Mouse (Mus musculus): ENCODE data around the gene Syt8. TPM values are rescaled to one million over a fixed set of nuclear protein-coding genes. Genes with fewer than 3 reads are reported as not detected.

Gene Syt8
- polyA plus RNA-seq, 1 experiment from 2014 or later: 0.41 TPM

- Histone ChIP-seq H3K4me2 (peak overlapping the region; percentile 55), H3K4me1 (peaks cover 99% of the 10 kb centered on the region), H3K9ac (peak overlapping the region; percentile 81), H3K4me3 (no peak overlapping the region), H3K36me3 (no peaks in the 10 kb centered on the region), H3K9me3 (no peaks in the 10 kb centered on the region), H3K27me3 (replicated peaks) (no peaks in the 10 kb centered on the region), H3K27ac (replicated peaks) (peak overlapping the region; percentile 99)
- 78% methylated on average over 13 of the region's 13 CpGs for WGBS
- ATAC-seq (ENCODE audit: extremely low read depth, insufficient number of reproducible peaks, low FRiP score, low TSS enrichment): no peak
Observed at GRCm38 (mm10) chr7:142476795-142477452, 42.3 kb downstream of the Syt8 start.

- H3K27me3 ChIP-seq (replicated peaks): no peaks in the 10 kb centered on the region
- ATAC-seq (ENCODE audit: extremely low read depth, insufficient number of reproducible peaks, low FRiP score, low TSS enrichment): no peak
- no peak overlapping the region for H3K4me3 ChIP-seq
- H3K4me2 ChIP-seq: 0 out of 2 replicates have a peak overlapping the region, but pooled peaks have one; percentile 4
- peak overlapping the region; percentile 34 for H3K9ac ChIP-seq
- no peaks in the 10 kb centered on the region for H3K9me3 ChIP-seq
- 87% methylated on average over 6 of the region's 6 CpGs for WGBS
- peak overlapping the region; percentile 99; the same call in 1 of the 2 replicates for H3K27ac ChIP-seq (replicated peaks)
- H3K36me3 ChIP-seq: no peaks in the 10 kb centered on the region
- H3K4me1 ChIP-seq: peaks cover 99% of the 10 kb centered on the region
Observed at GRCm38 (mm10) chr7:142478001-142478400, 43.4 kb downstream of the Syt8 start.

- peak overlapping the region; percentile 34; the same call in 1 of the 2 replicates for H3K9ac ChIP-seq
- H3K36me3 ChIP-seq: no peaks in the 10 kb centered on the region
- no peaks in the 10 kb centered on the region for H3K9me3 ChIP-seq
- peaks cover 99% of the 10 kb centered on the region for H3K4me1 ChIP-seq
- 0 out of 2 replicates have a peak overlapping the region, but pooled peaks have one; percentile 4 for H3K4me2 ChIP-seq
- H3K4me3 ChIP-seq: no peak overlapping the region
- no peaks in the 10 kb centered on the region for H3K27me3 ChIP-seq (replicated peaks)
- 54% methylated on average over 2 of the region's 2 CpGs for WGBS
- peak overlapping the region; percentile 99 for H3K27ac ChIP-seq (replicated peaks)
- no peak for ATAC-seq (ENCODE audit: extremely low read depth, insufficient number of reproducible peaks, low FRiP score, low TSS enrichment)
Observed at GRCm38 (mm10) chr7:142478574-142478973, 43.9 kb downstream of the Syt8 start.

- Histone ChIP-seq H3K4me2 (no peak overlapping the region), H3K9ac (peak overlapping the region; percentile 48; the same call in 1 of the 2 replicates), H3K9me3 (no peaks in the 10 kb centered on the region), H3K27ac (replicated peaks) (peak overlapping the region; percentile 99), H3K36me3 (0 out of 2 replicates have a peak, but pooled peaks cover under 1% of the 10 kb centered on the region), H3K4me1 (peaks cover 99% of the 10 kb centered on the region), H3K4me3 (no peak overlapping the region), H3K27me3 (replicated peaks) (no peaks in the 10 kb centered on the region)
- no peak for ATAC-seq (ENCODE audit: extremely low read depth, insufficient number of reproducible peaks, low FRiP score, low TSS enrichment)
Observed at GRCm38 (mm10) chr7:142479307-142479706, 44.7 kb downstream of the Syt8 start.

GRCm38 (mm10) chr7:142479886-142480285 lies 45.2 kb downstream of the Syt8 start:
- peaks cover 99% of the 10 kb centered on the region for H3K4me1 ChIP-seq
- peak overlapping the region; percentile 99 for H3K27ac ChIP-seq (replicated peaks)
- H3K27me3 ChIP-seq (replicated peaks): no peaks in the 10 kb centered on the region
- no peak overlapping the region for H3K4me2 ChIP-seq
- H3K4me3 ChIP-seq: no peak overlapping the region
- 94% methylated on average over 3 of the region's 3 CpGs for WGBS
- H3K9me3 ChIP-seq: no peaks in the 10 kb centered on the region
- peak overlapping the region; percentile 48; the same call in 1 of the 2 replicates for H3K9ac ChIP-seq
- H3K36me3 ChIP-seq: 0 out of 2 replicates have a peak, but pooled peaks cover 4% of the 10 kb centered on the region
- no peak for ATAC-seq (ENCODE audit: extremely low read depth, insufficient number of reproducible peaks, low FRiP score, low TSS enrichment)

- Histone ChIP-seq H3K27me3 (replicated peaks) (no peaks in the 10 kb centered on the region), H3K36me3 (peaks cover 11% of the 10 kb centered on the region), H3K4me1 (peaks cover 97% of the 10 kb centered on the region), H3K9me3 (no peaks in the 10 kb centered on the region), H3K9ac (peak overlapping the region; percentile 85), H3K4me3 (no peak overlapping the region), H3K27ac (replicated peaks) (peak overlapping the region; percentile 99), H3K4me2 (no peak overlapping the region)
- ATAC-seq (ENCODE audit: extremely low read depth, insufficient number of reproducible peaks, low FRiP score, low TSS enrichment): no peak
- WGBS: 85% methylated on average over 3 of the region's 3 CpGs
Observed at GRCm38 (mm10) chr7:142480661-142481060, 46.0 kb downstream of the Syt8 start.

- H3K9ac ChIP-seq: peak overlapping the region; percentile 85
- H3K4me3 ChIP-seq: peak overlapping the region; percentile 24; the same call in 1 of the 2 replicates
- H3K4me1 ChIP-seq: peaks cover 92% of the 10 kb centered on the region
- H3K9me3 ChIP-seq: no peaks in the 10 kb centered on the region
- peaks cover 15% of the 10 kb centered on the region for H3K36me3 ChIP-seq
- 14% methylated on average over 5 of the region's 5 CpGs for WGBS
- peak overlapping the region; percentile 62 for H3K4me2 ChIP-seq
- peak; percentile 3; the same call in 1 of the 2 replicates for ATAC-seq (ENCODE audit: extremely low read depth, insufficient number of reproducible peaks, low FRiP score, low TSS enrichment)
- peak overlapping the region; percentile 99 for H3K27ac ChIP-seq (replicated peaks)
- no peaks in the 10 kb centered on the region for H3K27me3 ChIP-seq (replicated peaks)
Observed at GRCm38 (mm10) chr7:142481186-142481567, 46.5 kb downstream of the Syt8 start.

GRCm38 (mm10) chr7:142481568-142482255 lies 47.1 kb downstream of the Syt8 start:
- 2% methylated on average over 22 of the region's 22 CpGs for WGBS
- peak; percentile 57 for ATAC-seq (ENCODE audit: extremely low read depth, insufficient number of reproducible peaks, low FRiP score, low TSS enrichment)
- peaks cover 17% of the 10 kb centered on the region for H3K36me3 ChIP-seq
- H3K4me1 ChIP-seq: peaks cover 90% of the 10 kb centered on the region
- peak overlapping the region; percentile 99 for H3K27ac ChIP-seq (replicated peaks)
- H3K9ac ChIP-seq: peak overlapping the region; percentile 85
- peak overlapping the region; percentile 24 for H3K4me3 ChIP-seq
- H3K27me3 ChIP-seq (replicated peaks): no peaks in the 10 kb centered on the region
- H3K9me3 ChIP-seq: no peaks in the 10 kb centered on the region
- peak overlapping the region; percentile 62 for H3K4me2 ChIP-seq

- peak overlapping the region; percentile 62 for H3K4me2 ChIP-seq
- H3K9me3 ChIP-seq: no peaks in the 10 kb centered on the region
- H3K4me3 ChIP-seq: peak overlapping the region; percentile 24; the same call in 1 of the 2 replicates
- ATAC-seq (ENCODE audit: extremely low read depth, insufficient number of reproducible peaks, low FRiP score, low TSS enrichment): no peak
- peaks cover 90% of the 10 kb centered on the region for H3K4me1 ChIP-seq
- peak overlapping the region; percentile 99 for H3K27ac ChIP-seq (replicated peaks)
- peak overlapping the region; percentile 85 for H3K9ac ChIP-seq
- H3K27me3 ChIP-seq (replicated peaks): no peaks in the 10 kb centered on the region
- WGBS: 9% methylated on average over 6 of the region's 6 CpGs
- H3K36me3 ChIP-seq: peaks cover 17% of the 10 kb centered on the region
Observed at GRCm38 (mm10) chr7:142482256-142482609, 47.6 kb downstream of the Syt8 start.

GRCm38 (mm10) chr7:142483136-142483535 lies 48.5 kb downstream of the Syt8 start:
- WGBS: 18% methylated on average over 11 of the region's 11 CpGs
- Histone ChIP-seq H3K9ac (peak overlapping the region; percentile 85), H3K4me1 (peaks cover 91% of the 10 kb centered on the region)

GRCm38 (mm10) chr7:142484780-142485179 lies 50.1 kb downstream of the Syt8 start:
- ATAC-seq (ENCODE audit: extremely low read depth, insufficient number of reproducible peaks, low FRiP score, low TSS enrichment): no peak
- H3K4me1 ChIP-seq: peaks cover 84% of the 10 kb centered on the region
- H3K27me3 ChIP-seq (replicated peaks): no peaks in the 10 kb centered on the region
- 49% methylated on average over 12 of the region's 12 CpGs for WGBS
- peak overlapping the region; percentile 85; the same call in 1 of the 2 replicates for H3K9ac ChIP-seq
- peak overlapping the region; percentile 99 for H3K27ac ChIP-seq (replicated peaks)
- H3K4me2 ChIP-seq: no peak overlapping the region
- no peak overlapping the region for H3K4me3 ChIP-seq
- H3K36me3 ChIP-seq: peaks cover 33% of the 10 kb centered on the region
- H3K9me3 ChIP-seq: no peaks in the 10 kb centered on the region

More at GRCm38 (mm10) chr7:142483136-142483535, 48.5 kb downstream of the Syt8 start:
- no peaks in the 10 kb centered on the region for H3K9me3 ChIP-seq
- peak overlapping the region; percentile 99 for H3K27ac ChIP-seq (replicated peaks)
- no peaks in the 10 kb centered on the region for H3K27me3 ChIP-seq (replicated peaks)
- peak overlapping the region; percentile 13; the same call in 1 of the 2 replicates for H3K4me2 ChIP-seq
- no peak overlapping the region for H3K4me3 ChIP-seq
- peaks cover 17% of the 10 kb centered on the region for H3K36me3 ChIP-seq
- peak; percentile 2; the same call in 1 of the 2 replicates for ATAC-seq (ENCODE audit: extremely low read depth, insufficient number of reproducible peaks, low FRiP score, low TSS enrichment)

Data from heart, embryonic 13.5 days (tissue).